Mouse (Mus musculus) layer of hippocampus, adult 2 months (tissue): ENCODE data around the gene Glipr1l1. TPM values are rescaled to one million over a fixed set of nuclear protein-coding genes. Genes with fewer than 3 reads are reported as not detected.
"Not testable (repeated sequence)": the region's sequence is repeated elsewhere in the genome, so short reads cannot be mapped to it uniquely, and the experiment has no call there.

ENCODE experiments used
- DNase-seq, 2 experiments: peaks; one replicate each; pipeline ENCODE4 v3.0.0; 2022; ENCODE audit warnings: low spot score in 2 of 2
- H3K27ac ChIP-seq: fragments of 200-600 bp; 2 replicates; pipeline ENCODE4 v1.8.1; 2022
- H3K4me3 ChIP-seq: fragments of 200-600 bp; 2 replicates; pipeline ENCODE4 v1.8.1; 2022; ENCODE audit warnings: mild to moderate bottlenecking
- CTCF ChIP-seq: fragments of 200-600 bp; conservative IDR thresholded peaks from 2 replicates; pipeline ENCODE4 v1.8.1; 2022; ENCODE audit warnings: antibody characterized with exemption, mild to moderate bottlenecking, moderate library complexity
- long read RNA-seq, 2 experiments: library from polyadenylated mRNA; stranded (forward); transcript quantifications; one replicate each; pipeline ENCODE4 v2.0.0; 2021; ENCODE audit warnings: borderline mapping rate in 2 of 2
- total RNA-seq, 2 experiments: library from RNA; stranded (reverse); gene quantifications; 2 replicates each; pipeline ENCODE4 v1.2.3; 2021

The Glipr1l1 gene
- total RNA-seq: not detected
- long read RNA-seq, experiment 1: 0 reads
- long read RNA-seq, experiment 2: 0 reads

DNA sequence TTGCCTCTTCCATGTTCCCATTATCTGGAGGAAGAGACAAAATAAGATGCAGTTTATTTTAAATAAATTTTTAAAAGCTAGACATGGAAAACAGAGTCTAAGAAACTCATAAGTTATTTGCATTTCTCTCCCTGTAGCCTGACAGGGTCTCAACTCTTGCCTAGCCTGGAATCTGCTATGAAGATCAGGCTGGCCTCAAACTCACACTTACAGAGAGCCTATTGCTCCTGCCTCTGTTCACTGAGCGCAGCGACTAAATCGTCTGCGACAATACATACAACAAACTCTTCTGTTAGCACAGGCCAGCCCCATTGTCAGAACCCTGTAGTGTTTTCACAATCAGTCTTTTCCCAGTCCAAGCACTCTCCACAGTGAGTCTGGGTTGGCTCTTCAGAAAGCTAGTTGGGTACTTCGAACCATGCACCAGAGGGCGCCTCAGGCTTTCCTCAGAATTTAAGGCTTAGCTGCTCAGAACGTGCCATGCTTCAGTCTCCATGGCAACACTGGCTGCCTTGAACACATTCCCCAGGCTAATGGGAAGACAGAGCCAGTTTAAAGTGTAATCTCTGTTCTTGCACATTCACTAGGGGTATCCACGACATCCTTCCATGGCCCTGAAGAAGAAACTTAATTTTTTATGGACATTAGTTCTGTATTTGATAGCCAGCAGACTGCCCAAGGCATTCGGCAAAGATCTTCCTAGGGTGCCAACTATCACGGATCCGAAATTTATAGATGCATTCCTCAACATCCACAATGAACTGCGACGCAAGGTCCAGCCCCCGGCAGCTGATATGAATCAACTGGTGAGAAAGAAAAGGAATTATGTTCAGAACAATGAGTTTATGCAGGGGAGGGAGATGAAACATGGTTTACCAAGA is at the start of gene Glipr1l1:
TSS of gene Glipr1l1 (plus strand) at position 488 of the 881 bp plus-strand sequence.
- Histone ChIP-seq H3K4me3 (peak within 1 kb of the TSS; percentile 34; the same call in 1 of the 2 replicates), H3K27ac (no peak within 1 kb of the TSS)
- peak; percentile 85 to 90 for DNase-seq
- peak; percentile 82 for TF ChIP-seq CTCF

DNA sequence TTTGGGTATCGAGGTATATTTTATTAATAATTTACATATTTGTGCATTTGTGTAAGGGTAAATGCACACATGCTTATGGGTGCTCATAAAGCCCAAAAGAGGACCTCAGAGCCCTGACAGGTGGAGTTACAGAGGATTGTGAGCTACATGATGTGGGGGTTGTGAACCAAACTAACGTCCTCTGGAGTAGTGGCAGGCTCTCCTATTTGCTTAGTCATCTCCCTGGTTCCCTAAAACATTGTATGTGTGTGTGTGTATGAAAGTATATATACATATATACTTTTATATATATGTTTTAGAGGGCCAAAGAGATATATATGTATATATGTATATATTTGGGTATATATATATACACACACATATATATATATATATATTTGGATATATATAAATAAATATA is 36.4 kb upstream of the Glipr1l1 start:
- no peak for DNase-seq
- H3K4me3 ChIP-seq: no peak overlapping the region
- H3K27ac ChIP-seq: no peak overlapping the region
- no peak for TF ChIP-seq CTCF

DNA sequence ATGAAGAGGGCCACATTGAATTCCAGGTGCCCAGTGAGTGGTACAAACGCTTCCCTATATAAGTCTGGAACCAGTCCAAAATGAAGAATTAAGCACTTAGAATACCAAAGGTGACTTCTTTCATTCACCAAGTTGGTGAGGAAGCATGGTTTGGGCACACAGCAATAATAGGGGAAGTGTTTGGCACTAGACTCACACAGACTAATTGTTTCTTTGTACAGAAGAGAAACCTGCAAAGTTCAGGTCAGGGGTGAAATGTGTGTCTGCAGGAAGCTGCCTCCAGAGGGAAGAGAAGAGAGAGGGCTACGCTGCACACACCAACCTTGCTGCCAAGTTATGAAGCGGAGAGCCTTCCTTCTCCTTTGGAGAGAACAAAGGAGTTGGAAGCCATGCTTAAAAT is 31.3 kb upstream of the Glipr1l1 start:
- DNase-seq, H3K4me3 ChIP-seq, H3K27ac ChIP-seq: not testable (repeated sequence)

DNA sequence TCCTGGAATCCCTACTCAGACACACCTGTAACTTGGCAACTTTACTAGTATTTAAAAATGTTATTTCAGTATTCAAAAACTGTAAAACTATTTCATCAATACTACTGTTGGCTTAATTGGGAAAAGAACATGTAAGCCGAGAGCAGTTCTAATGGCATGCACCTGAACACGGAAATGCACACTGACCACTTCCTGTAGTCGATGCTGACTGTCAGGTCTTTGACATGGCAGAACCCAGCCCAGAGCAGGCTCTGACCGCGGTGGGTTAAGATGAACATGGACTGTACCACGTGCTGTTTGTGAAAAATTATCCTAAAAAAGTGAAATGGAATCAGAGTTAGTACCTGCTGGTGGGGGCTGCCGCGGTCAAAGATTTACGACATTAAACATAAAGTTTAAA is 16.5 kb upstream of the Glipr1l1 start:
- DNase-seq, H3K4me3 ChIP-seq, H3K27ac ChIP-seq: not testable (repeated sequence)

DNA sequence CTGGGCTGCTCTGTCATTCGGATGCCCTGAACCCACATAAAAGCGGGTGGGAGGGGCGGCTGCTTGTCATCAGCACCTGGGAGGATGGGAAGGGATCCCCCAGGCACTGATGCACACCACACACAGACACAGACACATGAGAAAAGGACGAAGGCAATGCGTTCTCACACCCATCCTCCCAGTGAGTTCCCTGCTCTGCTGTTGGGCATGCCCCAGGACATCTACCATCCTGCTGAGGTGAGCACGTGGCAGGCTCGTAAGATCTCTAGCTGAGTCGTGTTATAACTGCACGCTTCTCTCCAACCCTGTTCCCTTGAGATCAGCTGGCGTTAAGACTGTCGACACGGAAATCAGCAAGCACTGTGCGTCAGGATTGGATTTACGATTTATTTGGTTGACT is 15.7 kb upstream of the Glipr1l1 start:
- H3K4me3 ChIP-seq, DNase-seq: not testable (repeated sequence)

DNA sequence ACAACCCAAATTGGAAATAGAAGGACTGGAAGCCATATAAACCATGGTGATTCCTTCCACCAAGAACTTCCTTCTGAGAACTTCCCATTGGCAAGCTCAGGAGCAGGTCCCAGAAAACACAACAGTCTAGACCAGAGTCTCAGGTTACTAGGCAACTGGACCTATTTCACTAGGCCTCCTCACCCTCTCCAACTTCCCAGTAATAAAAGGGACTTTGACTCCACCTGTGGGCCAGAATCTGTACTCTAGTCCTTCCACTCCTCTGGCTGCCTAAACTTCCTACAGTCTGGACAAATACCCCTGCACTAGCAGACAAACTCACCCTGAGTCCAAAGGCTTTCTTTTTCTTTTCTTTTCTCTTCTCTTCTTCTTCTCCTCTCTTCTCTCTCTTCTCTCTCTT is 8.8 kb upstream of the Glipr1l1 start:
- TF ChIP-seq CTCF: no peak

More for the DNA sequence above, 15.7 kb upstream of the Glipr1l1 start:
- H3K27ac ChIP-seq: not testable (repeated sequence)

DNA sequence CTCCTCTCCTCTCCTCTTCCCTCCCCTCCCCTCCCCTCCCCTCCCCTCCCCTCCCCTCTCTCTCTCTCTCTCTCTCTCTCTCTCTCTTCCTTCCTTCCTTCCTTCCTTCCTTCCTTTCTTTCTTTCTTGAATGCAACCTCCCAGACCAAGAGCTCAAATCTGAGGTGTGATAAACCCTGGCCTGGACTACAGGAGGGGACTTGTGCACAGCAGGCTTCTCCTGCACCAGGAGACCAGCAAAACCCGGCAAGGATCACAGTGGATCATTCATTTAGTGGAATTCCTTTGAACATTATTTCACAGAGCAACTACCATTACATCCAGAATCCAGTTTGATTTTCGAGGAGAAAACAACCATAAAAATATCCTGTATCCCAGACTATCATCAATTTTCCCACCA is 8.0 kb upstream of the Glipr1l1 start:
- not testable (repeated sequence) for H3K4me3 ChIP-seq, H3K27ac ChIP-seq, DNase-seq

More for the DNA sequence above, 8.8 kb upstream of the Glipr1l1 start:
- H3K4me3 ChIP-seq: no peak overlapping the region
- DNase-seq: no peak
- H3K27ac ChIP-seq: no peak overlapping the region

DNA sequence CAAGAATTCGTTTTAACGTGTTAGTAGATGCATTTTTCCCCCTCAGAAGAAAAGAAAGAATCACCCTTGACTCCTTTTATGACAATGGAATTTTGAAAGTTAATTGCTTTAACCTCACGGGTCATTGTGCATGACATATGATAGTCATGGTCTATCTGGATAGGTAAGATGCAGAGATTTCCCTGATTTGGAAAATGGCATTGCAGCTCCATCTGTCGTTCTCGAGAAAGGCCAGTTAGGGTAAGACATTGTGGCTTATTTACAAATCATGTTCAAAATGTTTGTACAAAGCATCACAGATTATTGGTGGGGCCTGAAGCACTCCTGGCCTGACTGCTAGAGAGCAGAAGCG is 570 bp downstream of the Glipr1l1 start:
- not testable (repeated sequence) for H3K4me3 ChIP-seq, H3K27ac ChIP-seq, DNase-seq

DNA sequence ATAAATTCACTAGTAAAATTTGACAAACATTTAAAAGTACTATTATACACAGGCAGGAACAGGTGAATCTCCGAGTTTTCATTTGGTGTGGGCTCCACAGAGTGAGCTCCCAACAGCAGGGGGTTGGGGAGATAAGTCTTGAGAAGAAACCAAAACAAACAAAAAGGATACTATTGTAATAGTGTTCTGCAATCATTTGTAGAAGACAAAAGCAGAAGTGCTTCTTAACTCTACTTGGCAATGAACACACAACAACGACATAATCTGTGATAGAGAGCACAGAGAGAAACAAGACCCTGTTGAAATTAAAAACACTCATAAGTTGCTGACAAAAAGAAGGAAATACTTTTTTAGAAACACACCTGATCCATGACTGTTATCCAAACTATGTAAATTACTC is 20.1 kb downstream of the Glipr1l1 start:
- no peak overlapping the region for H3K4me3 ChIP-seq
- TF ChIP-seq CTCF: no peak
- no peak overlapping the region for H3K27ac ChIP-seq
- no peak for DNase-seq

DNA sequence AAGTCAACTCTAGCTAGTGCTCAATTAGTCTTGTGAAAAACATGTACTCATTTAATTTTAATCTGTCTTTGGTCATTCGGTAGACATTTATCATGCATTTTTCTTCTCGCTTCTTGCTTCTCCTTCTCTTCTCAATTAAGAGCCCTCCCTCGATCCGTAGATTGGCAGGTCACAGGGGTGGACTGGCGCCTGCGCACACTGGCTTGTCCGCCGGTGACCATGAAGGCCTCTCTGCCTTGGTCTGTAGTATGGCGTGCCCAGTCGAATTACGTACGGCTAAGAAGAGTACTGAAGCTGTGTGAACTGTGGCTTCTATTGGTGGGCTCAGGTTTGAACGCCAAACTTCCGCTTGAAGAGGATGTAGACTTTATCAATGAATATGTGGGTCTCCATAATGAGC is 23.2 kb downstream of the Glipr1l1 start, which contains the start of gene Glipr1l2:
TSS of gene Glipr1l2 (plus strand) at position 198 of the 400 bp plus-strand sequence.
- TF ChIP-seq CTCF: no peak
- no peak for DNase-seq
- no peak within 1 kb of the TSS for H3K4me3 ChIP-seq

DNA sequence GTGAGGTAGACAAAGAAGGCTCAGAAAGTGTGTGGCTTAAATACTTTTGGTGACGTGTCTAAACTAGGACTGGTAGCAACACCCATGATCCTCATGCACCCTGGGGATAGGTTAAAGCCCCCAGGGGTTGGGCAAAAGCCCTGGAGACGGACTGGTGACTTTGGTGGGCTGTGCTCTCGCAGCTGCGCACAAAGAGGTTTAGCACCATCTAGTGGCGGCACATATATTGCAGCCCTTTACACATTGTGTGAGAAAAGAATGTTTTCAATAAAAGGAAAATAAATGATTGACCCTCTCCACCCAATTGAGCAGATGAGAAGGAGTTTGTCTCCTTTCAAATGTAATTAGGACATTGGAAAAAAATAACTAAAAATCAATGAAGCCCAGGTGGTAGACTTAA is 45.8 kb downstream of the Glipr1l1 start:
- H3K27ac ChIP-seq, H3K4me3 ChIP-seq: not testable (repeated sequence)
- TF ChIP-seq CTCF: peak; percentile 85

More for the DNA sequence above, 23.2 kb downstream of the Glipr1l1 start, which contains the start of gene Glipr1l2:
- no peak within 1 kb of the TSS for H3K27ac ChIP-seq

DNA sequence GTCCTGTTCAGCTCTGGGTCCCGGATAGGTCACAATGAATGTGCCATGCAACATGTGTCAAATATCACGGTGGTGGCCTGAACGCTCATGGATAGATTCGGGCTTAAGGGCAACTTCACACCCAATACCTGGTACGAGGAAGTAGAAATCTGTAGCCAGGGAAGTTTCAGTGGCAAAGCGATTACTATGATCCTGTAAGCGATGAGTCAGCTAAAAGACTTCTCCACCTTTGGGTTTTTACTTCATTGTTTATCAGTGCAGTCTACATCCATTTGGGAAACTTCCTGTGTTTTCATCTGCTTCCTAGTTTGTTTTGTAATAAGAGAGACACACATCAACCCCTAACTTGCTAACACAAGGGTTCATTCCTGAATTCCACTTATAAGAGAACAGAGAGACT is 50.4 kb downstream of the Glipr1l1 start:
- DNase-seq: no peak
- Histone ChIP-seq H3K27ac (no peak overlapping the region), H3K4me3 (no peak overlapping the region)
- no peak for TF ChIP-seq CTCF

More for the DNA sequence above, 45.8 kb downstream of the Glipr1l1 start:
- DNase-seq: peak; percentile 21 to 57

DNA sequence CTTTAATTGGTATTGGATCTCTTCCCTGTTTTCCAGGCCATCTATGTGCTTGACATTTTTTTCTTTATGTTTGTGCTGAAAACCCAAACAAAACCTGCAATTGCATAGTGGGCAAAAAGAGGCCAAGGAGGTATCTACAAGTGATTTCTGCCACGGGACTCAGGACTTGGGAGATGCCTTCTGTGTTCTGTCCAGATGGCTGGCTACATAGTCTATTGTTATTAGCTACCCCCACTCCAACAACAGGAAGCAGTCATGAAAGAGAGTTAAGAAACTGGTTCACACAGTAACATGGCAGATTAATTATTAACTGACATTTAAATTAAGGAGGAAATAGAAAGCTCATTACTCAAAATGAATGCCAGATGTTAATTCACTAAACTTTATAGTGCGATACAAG is 65.1 kb downstream of the Glipr1l1 start:
- not testable (repeated sequence) for DNase-seq, H3K4me3 ChIP-seq, H3K27ac ChIP-seq

DNA sequence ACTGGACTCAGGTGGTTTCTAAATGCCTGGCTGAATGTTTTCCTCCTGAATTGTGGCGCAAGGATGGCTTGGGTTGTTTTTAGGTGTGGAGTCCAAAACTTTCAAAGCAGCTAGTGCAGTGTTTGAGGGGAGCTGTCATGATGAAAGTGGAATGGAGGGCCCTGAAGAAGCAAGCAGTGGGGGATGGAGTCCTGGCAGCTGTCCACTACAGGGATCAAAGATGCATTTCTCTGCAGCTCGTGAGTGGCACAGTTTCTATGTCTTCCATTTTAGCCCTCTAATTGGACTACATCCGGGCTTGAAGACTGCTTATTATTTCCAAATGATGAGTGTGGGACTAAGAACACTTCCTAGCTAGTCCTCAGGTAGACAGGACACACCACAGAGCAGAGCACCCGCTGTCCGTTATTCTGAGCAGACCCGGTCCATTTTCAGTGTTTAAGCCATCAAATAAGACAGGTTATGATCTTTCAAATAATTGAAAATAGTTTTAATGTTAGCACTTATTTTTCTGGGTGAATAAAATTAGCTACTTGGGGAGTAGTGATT is 67.8 kb downstream of the Glipr1l1 start:
- not testable (repeated sequence) for H3K27ac ChIP-seq

More for the DNA sequence above, 67.8 kb downstream of the Glipr1l1 start:
- H3K4me3 ChIP-seq, DNase-seq: not testable (repeated sequence)

Other genes with a start within 250 kb of the Glipr1l1 start
- gene Krr1, start 87.5 kb upstream of the Glipr1l1 start, total RNA-seq: 10 to 100 TPM; 38.2 to 41.7 TPM
- gene Glipr1, start 57.6 kb upstream of the Glipr1l1 start, total RNA-seq: 1 to 10 TPM; 1.9 to 2.8 TPM
- gene Glipr1l2, start 23.2 kb downstream of the Glipr1l1 start, total RNA-seq: not detected
- not detected for gene Glipr1l3, start 100.1 kb downstream of the Glipr1l1 start, total RNA-seq
- under 1 TPM in 1 of 2 experiments, not detected in 1; 0.26 TPM for gene Caps2, start 103.4 kb downstream of the Glipr1l1 start, total RNA-seq
- gene Kcnc2, start 210.9 kb downstream of the Glipr1l1 start, total RNA-seq: 10 to 100 TPM; 80.7 to 83.5 TPM